Mouse (Mus musculus): ENCODE results near the gene Kit.

Kit gene

GRCm38 (mm10) chr5:75640637-75641036 is 65.9 kb downstream of the Kit start:
- peak; percentile 53 for DNase-seq (ENCODE audit: low read depth)

- no peak for DNase-seq (ENCODE audit: low read depth)
These were observed 72.3 kb downstream of the Kit start for GRCm38 (mm10) chr5:75647046-75647445.

- DNase-seq (ENCODE audit: low read depth) = no peak
These were observed 75.8 kb downstream of the Kit start for GRCm38 (mm10) chr5:75650566-75650965.

DNA sequence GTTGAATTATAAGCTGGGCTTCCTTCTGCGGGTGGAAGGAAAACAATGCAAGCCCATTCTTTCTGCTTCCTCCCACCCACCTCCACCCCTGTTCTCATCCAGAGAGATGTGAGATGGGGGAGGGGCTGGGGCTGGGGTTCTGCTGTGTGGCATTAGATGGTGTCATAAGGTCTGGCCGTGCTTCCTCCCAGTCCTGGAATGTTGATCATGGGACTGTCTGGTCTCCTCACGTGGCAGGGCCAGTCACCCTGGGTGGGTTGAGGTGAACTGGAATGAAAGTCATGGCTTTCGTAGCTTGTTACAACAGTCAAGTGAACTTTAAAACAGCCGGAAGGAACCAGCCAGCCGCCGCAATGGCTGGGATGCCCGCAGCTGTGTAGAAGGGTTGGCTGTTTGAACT is 78.7 kb downstream of the Kit start:
- no peak for DNase-seq (ENCODE audit: low read depth)

DNA sequence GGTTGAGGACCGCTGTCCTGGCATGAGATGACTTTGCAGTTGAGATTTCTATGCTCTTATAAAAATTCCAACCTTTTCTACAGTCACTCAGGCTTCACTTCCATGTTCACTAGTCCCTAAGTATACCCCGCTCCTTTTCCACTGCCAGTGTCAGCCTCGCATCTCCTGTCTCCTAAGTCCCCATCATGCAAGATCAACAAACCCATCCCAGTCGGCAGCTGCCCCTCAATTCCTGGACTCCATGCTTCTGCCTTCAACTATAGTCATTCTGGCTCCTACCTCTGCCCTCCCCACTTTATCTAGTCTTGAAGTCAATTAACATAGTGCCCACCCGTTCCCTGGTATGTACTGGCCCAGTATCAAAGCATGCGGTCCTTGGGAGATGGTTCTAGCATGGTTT is 83.9 kb downstream of the Kit start:
- no peak for DNase-seq (ENCODE audit: low read depth)

GRCm38 (mm10) chr5:75660342-75660741 is 85.6 kb downstream of the Kit start:
- DNase-seq (ENCODE audit: low read depth) = no peak

DNA sequence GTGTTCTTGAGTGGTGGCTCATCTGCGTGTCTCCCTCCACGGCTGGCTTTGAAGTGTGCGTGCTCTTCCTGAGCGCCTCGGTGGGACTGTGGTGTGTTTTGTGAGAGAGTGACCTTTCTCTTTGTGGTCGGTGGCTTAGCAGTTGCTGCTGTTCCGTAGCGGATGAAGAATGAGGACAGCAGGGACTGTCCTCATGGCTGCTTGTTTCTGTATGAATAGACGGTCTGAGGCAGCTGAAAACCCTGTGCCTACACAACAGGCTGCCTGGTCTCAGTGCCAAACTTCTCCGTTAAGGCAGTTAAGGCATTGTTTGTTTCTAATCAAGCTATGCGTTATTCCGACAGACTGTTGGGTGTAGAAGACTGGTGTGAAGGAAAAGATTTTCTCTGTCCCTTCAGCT is 87.8 kb downstream of the Kit start:
- DNase-seq (ENCODE audit: low read depth) = peak; percentile 41

DNA sequence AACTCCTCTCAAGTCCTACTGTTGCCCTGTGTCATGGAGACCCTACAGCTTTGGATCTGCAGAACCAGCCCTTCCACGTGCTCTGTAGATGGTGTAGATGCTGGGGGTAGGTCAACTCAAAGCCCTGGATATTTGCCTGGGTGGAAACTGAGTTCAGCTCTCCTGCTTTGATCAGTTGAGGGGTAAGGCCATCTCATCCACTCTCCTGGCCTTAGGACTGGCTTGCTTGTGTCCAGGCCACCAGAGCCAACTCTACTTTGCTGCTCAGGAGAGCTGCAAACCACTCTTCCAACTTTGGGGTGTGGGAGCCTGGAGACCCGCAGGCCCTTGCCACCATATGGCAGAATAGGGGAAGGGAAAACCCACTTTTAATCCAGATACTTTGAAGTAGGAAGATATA is 89.1 kb downstream of the Kit start:
- no peak for DNase-seq (ENCODE audit: low read depth)

DNA sequence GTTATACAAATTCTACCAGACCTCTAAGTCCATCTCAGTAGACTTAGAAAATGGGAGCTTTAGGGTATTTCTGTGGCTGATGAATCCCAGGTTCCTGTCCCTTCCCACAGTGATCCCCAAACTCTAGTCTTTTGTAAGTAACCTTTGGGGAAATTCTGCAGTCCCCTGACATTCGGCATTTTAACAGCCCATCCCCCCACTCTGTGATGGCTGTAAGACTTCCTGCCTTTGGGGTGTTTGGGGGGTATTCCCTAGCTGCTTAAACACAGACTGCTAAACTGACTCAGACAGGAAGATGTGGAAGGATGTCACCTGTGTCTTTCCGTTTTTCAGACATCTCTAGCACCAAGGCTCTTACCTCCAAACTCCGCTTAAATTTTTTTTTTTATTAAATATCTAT is 92.4 kb downstream of the Kit start:
- peak; percentile 70 for DNase-seq (ENCODE audit: low read depth)

DNA sequence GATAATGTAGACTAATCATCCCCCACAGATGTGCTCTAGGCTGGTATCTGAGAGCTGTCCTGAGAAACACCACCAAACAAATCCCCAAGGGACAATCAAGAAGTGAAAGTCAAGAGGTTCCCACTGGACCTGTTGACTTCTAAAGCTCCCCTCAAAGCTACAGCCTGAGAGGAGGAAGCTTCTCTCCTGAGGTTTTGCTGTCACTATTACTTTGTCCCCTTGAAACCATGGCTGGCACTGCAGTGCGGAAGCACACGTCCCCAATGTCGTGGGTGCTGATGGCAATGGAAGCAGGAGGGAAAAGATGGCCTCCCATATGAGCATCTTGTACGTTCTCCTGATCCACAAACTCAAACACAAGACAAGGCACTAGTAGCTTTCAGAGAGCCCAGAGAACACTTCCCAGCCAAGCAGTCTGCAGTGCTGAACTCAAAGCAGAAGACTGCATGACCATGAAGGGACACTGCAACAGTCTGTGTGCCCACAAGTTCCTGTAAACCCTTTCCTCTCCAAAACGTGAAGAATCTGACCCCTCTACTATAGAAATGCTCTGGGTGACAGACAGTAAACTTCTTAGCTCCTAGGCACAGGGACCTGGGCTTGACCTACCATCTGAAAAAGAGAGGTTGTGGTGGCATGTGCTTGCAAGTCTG is 96.5 kb downstream of the Kit start:
- no peak for DNase-seq (ENCODE audit: low read depth)

- DNase-seq (ENCODE audit: low read depth) = no peak
These were observed 101.3 kb downstream of the Kit start for GRCm38 (mm10) chr5:75676024-75676423.

- no peak for DNase-seq (ENCODE audit: low read depth)
These were observed 105.2 kb downstream of the Kit start for GRCm38 (mm10) chr5:75679896-75680295.

GRCm38 (mm10) chr5:75695162-75695809 is 120.6 kb downstream of the Kit start:
- DNase-seq (ENCODE audit: low read depth) = peak; percentile 5

GRCm38 (mm10) chr5:75696960-75697359 is 122.2 kb downstream of the Kit start:
- no peak for DNase-seq (ENCODE audit: low read depth)

DNA sequence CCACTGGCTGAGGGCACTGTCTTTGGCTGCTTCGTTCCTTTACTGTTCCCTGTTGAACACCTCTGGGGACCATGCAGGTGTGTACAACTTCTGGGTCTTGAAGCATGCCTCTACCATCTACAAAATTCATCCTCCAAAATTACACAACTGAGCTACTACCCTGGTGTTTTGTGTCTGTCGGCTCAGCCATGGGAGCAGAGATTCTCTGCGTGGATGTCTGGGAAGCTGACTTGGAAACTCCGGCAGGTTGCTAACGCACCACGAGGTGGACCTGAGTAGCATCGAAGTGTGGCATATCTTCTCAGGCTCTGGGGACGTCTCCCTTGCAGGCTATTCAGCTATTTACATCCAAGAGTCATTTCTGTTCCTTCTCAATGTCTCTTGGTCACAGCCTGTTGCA is 123.8 kb downstream of the Kit start:
- DNase-seq (ENCODE audit: low read depth) = no peak

- DNase-seq (ENCODE audit: low read depth) = no peak
These were observed 124.4 kb downstream of the Kit start for GRCm38 (mm10) chr5:75699081-75699480.

- no peak for DNase-seq (ENCODE audit: low read depth)
These were observed 124.8 kb downstream of the Kit start for GRCm38 (mm10) chr5:75699516-75699915.

DNA sequence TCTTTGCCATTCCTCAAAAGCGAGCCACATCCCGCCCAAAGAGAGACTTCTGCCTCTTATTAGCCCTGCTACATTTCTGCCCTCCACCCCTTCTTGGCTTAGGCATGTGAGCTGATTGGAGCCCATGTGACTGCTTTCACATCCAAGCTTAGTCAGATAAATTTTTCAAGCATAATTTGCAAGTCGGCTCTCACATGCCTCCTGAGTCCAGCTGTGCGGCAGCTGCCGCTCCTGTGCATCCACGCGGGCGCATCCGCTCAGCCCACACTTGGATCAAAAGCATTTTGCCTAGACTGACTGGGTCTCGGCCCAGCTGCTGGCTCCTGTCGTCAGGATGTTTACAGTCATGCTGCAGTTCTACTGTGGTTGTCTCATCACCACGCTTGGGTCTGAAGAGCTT is 126.9 kb downstream of the Kit start:
- no peak for DNase-seq (ENCODE audit: low read depth)

DNA sequence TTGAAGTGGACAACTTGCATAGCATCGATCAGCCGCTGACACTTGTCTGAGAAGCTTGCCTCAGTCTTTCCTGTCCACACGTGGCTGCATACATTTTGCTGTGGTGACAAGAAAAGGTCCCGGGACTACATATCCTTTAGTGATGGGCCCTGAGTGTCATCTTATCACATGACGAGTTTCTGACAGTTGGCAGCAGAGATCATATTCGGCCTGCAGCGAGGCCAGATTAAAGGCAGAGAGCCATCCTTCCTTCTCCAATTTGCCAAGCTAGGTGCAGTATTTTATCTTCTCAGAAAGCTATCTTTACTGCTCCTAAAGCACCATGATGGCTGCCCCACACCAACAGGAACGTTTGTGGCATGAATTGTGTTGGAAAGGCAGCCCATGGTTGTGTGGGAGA is 127.4 kb downstream of the Kit start:
- DNase-seq (ENCODE audit: low read depth) = no peak

DNA sequence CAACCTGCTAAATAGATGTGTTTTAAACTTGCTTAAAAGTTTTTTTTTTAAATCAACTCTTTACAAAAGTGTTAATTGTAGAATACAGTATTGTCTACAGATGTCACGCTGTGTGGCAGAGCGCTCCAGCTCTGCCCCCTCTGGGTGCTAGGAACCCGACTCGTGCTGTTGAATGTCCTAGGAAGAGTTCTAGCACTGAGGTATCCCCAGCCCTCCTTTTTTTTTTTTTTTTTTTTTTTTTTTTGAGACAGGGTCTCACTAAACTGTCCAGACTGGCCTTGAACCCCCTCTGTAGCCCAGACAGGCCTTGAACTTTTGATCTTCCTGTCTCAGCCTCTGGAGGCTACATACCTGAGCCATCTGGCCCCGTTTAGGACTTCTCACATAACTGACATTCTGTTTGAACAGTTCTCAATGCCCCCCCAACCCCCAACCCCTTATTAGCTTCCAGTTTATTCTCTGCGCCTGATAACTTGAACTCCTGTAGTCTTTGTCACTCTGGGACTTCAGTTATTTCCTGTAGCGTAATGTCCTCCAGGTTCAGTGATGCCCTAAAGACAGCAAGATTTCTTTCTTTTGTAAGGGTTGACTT is 130.0 kb downstream of the Kit start:
- no peak for DNase-seq (ENCODE audit: low read depth)

DNA sequence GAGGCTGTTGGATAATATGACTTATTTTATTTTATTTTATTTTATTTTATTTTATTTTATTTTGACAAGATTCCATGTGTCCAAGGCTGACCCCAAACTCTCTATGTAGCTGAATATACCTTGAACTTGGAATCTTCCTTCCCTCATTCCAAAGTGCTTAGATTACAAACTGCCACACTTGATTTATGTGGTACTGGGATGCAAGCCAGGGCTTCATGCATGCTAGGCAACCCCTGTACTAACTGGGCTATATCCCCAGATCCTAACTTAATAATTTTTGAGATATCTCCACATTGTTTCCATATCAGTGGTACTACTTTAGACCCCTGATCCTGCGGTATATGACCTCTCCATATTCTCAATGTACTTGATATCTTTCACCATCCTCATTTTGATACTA is 130.7 kb downstream of the Kit start:
- DNase-seq (ENCODE audit: low read depth) = no peak

Data from induced T-regulatory cell, adult 2 months (primary cell).